Mouse (Mus musculus): ENCODE results near the gene Phf6.

Phf6 gene

GRCm38 (mm10) chrX:52981378-52981777 lies 69.3 kb downstream of the Phf6 start:
- WGBS, result 82% methylated on average over 3 of the region's 3 CpGs

- WGBS, result 5% methylated on average over 46 of the region's 72 CpGs
Observed at GRCm38 (mm10) chrX:52987905-52988783, 76.1 kb downstream of the Phf6 start, which contains the start of gene Hprt. Gene Hprt (plus strand): TSS chrX:52988137.

GRCm38 (mm10) chrX:52994726-52995125 lies 82.7 kb downstream of the Phf6 start:
- WGBS, result 78% methylated on average over 5 of the region's 5 CpGs

GRCm38 (mm10) chrX:53004887-53005286 lies 92.8 kb downstream of the Phf6 start:
- WGBS, result 46% methylated on average over 4 of the region's 4 CpGs

GRCm38 (mm10) chrX:53006062-53006461 lies 94.0 kb downstream of the Phf6 start:
- 55% methylated on average over 3 of the region's 3 CpGs for WGBS

Data from cerebral cortex, adult 2 months (tissue).